Mouse (Mus musculus): ENCODE measurements at regions not wholly inside any gene's neighbourhood (a gene's known extent, or its start where the extent isn't known, plus 50 kb on each side); places are given as distances from the start of the nearest gene placed in this dataset.

DNA sequence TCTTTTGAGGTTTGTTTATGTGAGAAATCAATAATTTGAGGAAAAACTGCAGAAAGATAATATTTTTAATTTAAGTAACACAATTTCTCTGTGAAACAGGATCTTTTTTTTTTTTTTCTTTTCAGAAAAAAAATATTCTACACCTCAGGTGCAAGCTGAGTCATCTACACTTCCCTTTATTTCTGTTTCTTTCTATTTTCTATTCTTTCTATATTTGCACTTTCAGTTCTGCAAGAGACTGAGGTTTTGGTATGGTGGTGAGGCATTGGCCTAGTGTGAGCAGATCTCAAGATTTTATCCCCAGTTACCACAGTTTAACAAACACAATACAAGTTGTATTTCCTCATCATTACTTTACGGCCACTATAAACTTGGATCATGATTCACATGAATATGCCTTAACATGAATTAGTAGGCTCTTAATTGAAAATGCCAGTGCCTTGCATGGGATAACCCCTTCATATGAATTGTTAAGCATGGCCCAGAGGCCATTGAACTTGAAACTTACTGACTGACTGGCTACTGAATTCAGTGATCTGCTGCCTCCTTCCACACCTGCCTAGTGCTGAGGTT, 1278.1 kb downstream of the Stim2 start:
- no peak for DNase-seq

- peak; percentile 3 to 8 for DNase-seq
Observed at GRCm38 (mm10) chr5:55293301-55293700, 1295.0 kb downstream of the Stim2 start.

DNA sequence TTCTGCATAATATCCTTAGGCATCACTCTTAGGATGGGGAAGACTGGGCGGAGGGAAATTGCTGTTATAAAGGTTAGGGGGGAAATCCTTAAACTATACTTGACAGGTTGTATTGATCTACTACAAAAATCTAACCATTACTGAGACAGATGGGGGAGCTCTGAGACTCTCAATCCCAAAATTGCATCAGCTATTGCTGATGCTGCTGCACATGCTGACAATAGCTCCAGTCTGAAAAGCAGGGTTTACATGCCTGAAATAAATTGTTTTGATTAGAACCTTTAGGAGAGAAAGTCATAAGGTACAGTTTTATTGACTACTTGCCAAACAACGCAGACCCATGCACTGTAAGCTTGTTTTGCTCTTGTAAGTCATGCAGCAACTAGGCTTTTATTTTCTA, 1295.7 kb downstream of the Stim2 start:
- no peak for DNase-seq

DNA sequence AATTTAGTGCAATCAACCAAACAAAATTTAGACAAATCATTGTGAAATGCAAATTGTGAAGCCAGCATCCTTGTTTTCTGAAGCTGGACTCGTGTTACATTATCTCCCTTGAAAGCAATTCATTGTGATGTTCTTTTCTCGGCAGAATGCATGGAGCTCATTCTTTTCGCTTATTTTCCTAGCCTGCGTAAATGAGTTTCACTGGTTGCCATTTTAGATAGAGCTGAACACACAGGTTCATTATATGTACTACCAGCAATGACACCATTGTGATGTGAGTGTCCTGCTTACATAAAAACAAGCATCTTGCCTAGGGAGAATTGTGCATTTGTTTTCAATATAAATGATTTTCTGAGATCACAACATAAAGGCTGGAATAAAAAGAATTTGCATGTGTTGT, 1296.5 kb downstream of the Stim2 start:
- DNase-seq, result no peak

GRCm38 (mm10) chr5:55301538-55301937, 1303.2 kb downstream of the Stim2 start:
- no peak for DNase-seq

- no peak for DNase-seq
Observed at GRCm38 (mm10) chr5:55345968-55346367, 1347.7 kb downstream of the Stim2 start.

DNA sequence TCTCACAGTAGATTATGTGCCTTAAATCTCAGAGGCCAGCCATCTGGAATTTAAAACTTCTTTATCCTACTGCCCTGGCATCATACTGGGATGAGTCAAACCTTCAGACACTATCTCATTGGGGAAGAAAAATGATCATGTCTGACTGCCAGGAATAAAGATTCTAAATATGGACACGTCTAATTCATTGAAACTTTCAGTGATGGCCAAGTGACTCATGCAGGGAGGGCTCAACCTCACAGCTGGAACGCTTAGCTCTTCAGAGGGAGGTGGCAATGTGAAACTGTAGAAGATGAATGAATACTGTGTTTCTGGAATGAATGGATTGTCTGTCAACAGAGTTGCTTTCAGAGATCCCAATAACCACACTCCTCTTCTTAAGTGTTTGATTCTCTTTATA, 1357.2 kb downstream of the Stim2 start:
- no peak for DNase-seq

DNA sequence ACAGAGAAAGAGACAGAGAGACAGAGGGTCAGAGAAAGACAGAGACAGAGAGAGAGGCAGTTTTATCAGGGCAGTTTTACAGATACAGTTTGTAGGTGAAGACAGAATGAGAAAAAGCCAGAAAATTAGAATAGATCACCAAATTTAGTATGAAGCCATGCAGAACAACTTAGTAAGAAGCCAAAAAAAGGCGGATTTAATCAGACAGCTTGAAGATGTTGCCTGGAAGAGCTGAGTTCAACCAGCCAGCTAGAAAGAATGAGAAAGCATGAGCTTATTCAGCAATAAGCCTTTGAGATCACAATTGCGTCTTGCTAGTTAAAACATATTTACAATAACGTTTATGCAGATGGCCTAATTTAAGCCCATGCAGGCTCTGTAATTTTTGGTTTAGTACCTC, 1376.0 kb downstream of the Stim2 start:
- no peak for DNase-seq

DNA sequence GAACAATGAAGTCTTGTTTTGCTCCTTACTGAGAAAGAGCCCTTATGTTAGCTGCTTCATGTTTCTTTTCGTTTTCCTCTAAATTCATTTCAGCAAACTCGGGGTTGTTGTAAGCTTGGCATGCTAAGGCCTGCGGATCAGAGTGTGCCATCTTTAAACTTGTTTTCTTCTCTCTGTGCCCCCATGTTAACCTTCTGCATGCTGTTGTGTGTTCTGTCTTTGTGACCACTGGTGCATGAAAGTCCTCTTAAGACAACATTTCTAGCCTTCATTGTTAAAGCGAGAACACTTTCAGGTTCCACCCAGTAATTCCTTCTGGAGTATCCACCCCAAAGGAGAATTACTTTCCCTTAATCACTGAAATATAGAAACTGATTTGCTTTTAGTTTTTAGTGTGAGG, 1392.5 kb downstream of the Stim2 start:
- DNase-seq, result no peak

- DNase-seq, result no peak
Observed at GRCm38 (mm10) chr5:55395986-55396385, 1397.7 kb downstream of the Stim2 start.

GRCm38 (mm10) chr5:55416146-55416545, 1417.8 kb downstream of the Stim2 start:
- DNase-seq, result no peak

DNA sequence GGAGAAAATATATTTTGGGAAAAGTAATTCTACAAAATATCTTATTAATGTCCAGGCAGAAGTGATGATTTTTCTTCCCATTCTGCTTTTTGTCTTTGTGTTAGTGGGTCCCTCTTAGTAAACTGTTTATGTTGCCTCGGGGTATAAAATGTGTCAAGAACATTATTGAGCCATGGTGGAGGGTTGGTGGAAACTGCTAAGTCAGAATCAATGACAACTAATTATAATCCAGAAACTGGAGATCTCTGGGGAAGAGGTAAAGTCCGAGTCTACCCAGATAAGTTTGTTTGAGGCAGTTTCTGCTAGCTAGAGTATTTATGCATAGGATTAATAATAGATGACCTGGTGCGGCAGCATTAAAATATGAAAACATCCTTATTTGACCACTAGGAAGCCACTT, 1440.9 kb downstream of the Stim2 start:
- DNase-seq, result no peak

DNA sequence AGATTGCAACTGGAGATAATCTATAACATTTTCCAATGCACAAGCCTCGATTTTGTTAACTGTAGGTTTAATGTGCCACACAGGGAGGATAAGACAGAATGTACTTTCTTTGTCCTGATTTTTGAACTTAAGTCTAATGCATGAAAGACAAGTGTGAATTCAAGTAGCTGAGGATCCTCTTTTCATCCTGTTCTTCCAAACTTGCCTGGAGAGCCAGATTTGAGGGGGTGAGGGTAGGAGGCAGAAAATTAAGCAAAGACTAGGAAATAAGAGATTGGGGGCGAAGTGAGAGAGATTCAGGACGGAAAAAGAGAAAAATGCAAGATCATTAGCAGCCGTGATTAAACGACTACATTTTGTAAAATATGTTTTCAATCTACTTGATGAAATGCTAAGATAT, 1450.8 kb downstream of the Stim2 start:
- DNase-seq, result no peak

Data from cerebellum, postnatal 14 days (tissue).